Mouse (Mus musculus) heart, embryonic 12.5 days (tissue): Measurements from ENCODE around the gene Il16. TPM values are rescaled to one million over a fixed set of nuclear protein-coding genes. Genes with fewer than 3 reads are reported as not detected.

Experiments
- ATAC-seq: fragments of 200-750 bp; cut with Nextera tagmentation; 2 replicates; pipeline ENCODE4 v1.8.0; 2017; ENCODE audit warnings: moderate TSS enrichment, moderate library complexity; ENCODE audit not compliant: insufficient number of reproducible peaks, low FRiP score
- H3K27ac ChIP-seq: fragments of 300-500 bp; sonication (generic); 2 replicates; pipeline ENCODE4 v1.5.1; 2016; ENCODE audit warnings: mild to moderate bottlenecking, moderate library complexity; ENCODE audit not compliant: poor library complexity, severe bottlenecking
- H3K27me3 ChIP-seq: fragments of 300-500 bp; sonication (generic); replicated peaks from 2 replicates; pipeline ENCODE4 v1.6.1; 2016; ENCODE audit warnings: mild to moderate bottlenecking, moderate library complexity
- H3K36me3 ChIP-seq: fragments of 300-500 bp; sonication (generic); 2 replicates; pipeline ENCODE4 v1.6.1; 2016; ENCODE audit warnings: mild to moderate bottlenecking, moderate library complexity
- H3K4me1 ChIP-seq: fragments of 300-500 bp; sonication (generic); replicated peaks from 2 replicates; pipeline ENCODE4 v1.6.1; 2016; ENCODE audit warnings: mild to moderate bottlenecking
- H3K4me2 ChIP-seq: fragments of 300-500 bp; sonication (generic); 2 replicates; pipeline ENCODE4 v1.6.1; 2016; ENCODE audit warnings: mild to moderate bottlenecking, moderate library complexity
- H3K4me3 ChIP-seq: fragments of 300-500 bp; sonication (generic); 2 replicates; pipeline ENCODE4 v1.5.1; 2016; ENCODE audit warnings: mild to moderate bottlenecking
- H3K9ac ChIP-seq: fragments of 300-500 bp; sonication (generic); 2 replicates; pipeline ENCODE4 v1.6.1; 2016; ENCODE audit warnings: mild to moderate bottlenecking, moderate library complexity
- H3K9me3 ChIP-seq: fragments of 300-500 bp; sonication (generic); replicated peaks from 2 replicates; pipeline ENCODE4 v1.6.1; 2016; ENCODE audit warnings: mild to moderate bottlenecking, moderate library complexity
- WGBS: fragments of 180-500 bp; shearing (Covaris S2); methylation state at CpG from one replicate; pipeline ENCODE4 v1.1.7; 2016; 5-methylcytosine and 5-hydroxymethylcytosine counted together
- polyA plus RNA-seq: library from polyadenylated mRNA; unstranded; fragments of >200 nt; fragmentation: Nextera tagmentation; extraction: Ambion mirVana; gene quantifications from 2 replicates; pipeline ENCODE4 v1.2.1, GENCODE M21; 2016

Gene Il16
- polyA plus RNA-seq, 1 experiment from 2014 or later: 2.0 TPM

DNA sequence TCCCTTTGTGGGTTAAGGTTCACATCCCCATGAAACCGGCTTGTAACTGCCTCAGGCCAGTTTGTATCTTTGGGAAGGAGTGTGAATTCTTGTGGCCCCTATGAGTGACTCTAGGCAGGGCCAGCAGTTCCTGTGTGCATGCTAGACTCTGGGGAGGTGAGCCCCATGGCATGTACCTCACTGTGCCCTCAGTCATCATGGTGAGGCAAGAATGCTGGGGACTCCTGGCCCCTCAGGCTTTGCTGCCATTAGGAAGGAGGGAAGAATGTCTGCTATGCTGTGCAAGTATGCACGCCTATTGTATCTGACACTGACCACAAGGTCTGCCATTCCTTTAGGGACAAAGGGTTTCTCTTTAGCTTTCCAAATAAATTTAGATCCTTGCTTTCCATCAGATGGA is 104.4 kb downstream of the Il16 start:
- H3K9me3 ChIP-seq: no peaks in the 10 kb centered on the region
- 51% methylated on average over 2 of the region's 2 CpGs for WGBS
- peak overlapping the region; percentile 83 for H3K27ac ChIP-seq
- no peaks in the 10 kb centered on the region for H3K27me3 ChIP-seq
- H3K36me3 ChIP-seq: peaks cover 50% of the 10 kb centered on the region
- peaks cover 43% of the 10 kb centered on the region for H3K4me1 ChIP-seq
- H3K4me2 ChIP-seq: no peak overlapping the region
- no peak overlapping the region for H3K9ac ChIP-seq
- ATAC-seq: no peak
- no peak overlapping the region for H3K4me3 ChIP-seq

GRCm38 (mm10) chr7:83640581-83640980 is 104.9 kb downstream of the Il16 start:
- Histone ChIP-seq H3K4me2 (no peak overlapping the region), H3K9ac (no peak overlapping the region), H3K27ac (peak overlapping the region; percentile 83; the same call in 1 of the 2 replicates), H3K36me3 (peaks cover 53% of the 10 kb centered on the region), H3K9me3 (no peaks in the 10 kb centered on the region), H3K4me3 (no peak overlapping the region), H3K27me3 (no peaks in the 10 kb centered on the region), H3K4me1 (peaks cover 43% of the 10 kb centered on the region)
- no peak for ATAC-seq
- WGBS: 84% methylated on average over 5 of the region's 5 CpGs

GRCm38 (mm10) chr7:83639084-83639483 is 106.4 kb downstream of the Il16 start:
- Histone ChIP-seq H3K9ac (no peak overlapping the region), H3K9me3 (no peaks in the 10 kb centered on the region), H3K4me2 (no peak overlapping the region), H3K4me1 (peaks cover 46% of the 10 kb centered on the region), H3K27me3 (no peaks in the 10 kb centered on the region), H3K4me3 (no peak overlapping the region), H3K27ac (no peak overlapping the region), H3K36me3 (peaks cover 58% of the 10 kb centered on the region)
- WGBS: 76% methylated on average over 3 of the region's 3 CpGs
- ATAC-seq: no peak

GRCm38 (mm10) chr7:83637781-83638583 is 107.5 kb downstream of the Il16 start:
- Histone ChIP-seq H3K27ac (no peak overlapping the region), H3K4me3 (no peak overlapping the region), H3K9ac (no peak overlapping the region), H3K9me3 (no peaks in the 10 kb centered on the region), H3K36me3 (peaks cover 58% of the 10 kb centered on the region), H3K27me3 (no peaks in the 10 kb centered on the region), H3K4me1 (peaks cover 51% of the 10 kb centered on the region), H3K4me2 (no peak overlapping the region)
- WGBS: 87% methylated on average over 8 of the region's 8 CpGs
- ATAC-seq: no peak

GRCm38 (mm10) chr7:83636425-83636824 is 109.1 kb downstream of the Il16 start:
- no peak for ATAC-seq
- Histone ChIP-seq H3K27ac (no peak overlapping the region), H3K4me3 (no peak overlapping the region), H3K4me2 (no peak overlapping the region), H3K36me3 (peaks cover 58% of the 10 kb centered on the region), H3K4me1 (peaks cover 42% of the 10 kb centered on the region), H3K9ac (no peak overlapping the region), H3K9me3 (no peaks in the 10 kb centered on the region), H3K27me3 (no peaks in the 10 kb centered on the region)
- WGBS: 86% methylated on average over 8 of the region's 8 CpGs

DNA sequence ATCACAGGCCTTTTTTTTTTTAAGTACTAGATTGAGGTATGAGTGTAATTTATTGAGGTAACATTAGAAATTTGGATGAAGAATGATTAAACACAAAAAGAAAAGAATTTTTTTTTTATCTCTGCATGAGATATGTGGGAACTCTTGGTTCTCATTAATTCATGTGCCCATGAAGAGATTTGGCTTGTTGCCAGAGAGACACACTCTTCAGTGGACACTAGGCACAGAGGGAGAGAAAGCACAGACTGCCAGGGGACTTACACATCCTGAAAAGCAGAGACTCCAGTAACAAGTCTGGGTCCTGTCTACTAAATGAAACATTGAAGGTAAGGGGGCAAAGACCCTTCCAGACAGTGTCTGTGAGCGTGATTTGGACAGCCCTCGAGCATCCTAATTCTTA is 109.8 kb downstream of the Il16 start:
- no peaks in the 10 kb centered on the region for H3K27me3 ChIP-seq
- no peak overlapping the region for H3K27ac ChIP-seq
- no peak overlapping the region for H3K9ac ChIP-seq
- 92% methylated on average over 2 of the region's 2 CpGs for WGBS
- no peaks in the 10 kb centered on the region for H3K9me3 ChIP-seq
- peaks cover 43% of the 10 kb centered on the region for H3K4me1 ChIP-seq
- H3K36me3 ChIP-seq: peaks cover 57% of the 10 kb centered on the region
- ATAC-seq: no peak
- H3K4me2 ChIP-seq: no peak overlapping the region
- no peak overlapping the region for H3K4me3 ChIP-seq

- Histone ChIP-seq H3K9me3 (no peaks in the 10 kb centered on the region), H3K4me3 (peak overlapping the region; percentile 73; the same call in 1 of the 2 replicates), H3K4me2 (peak overlapping the region; percentile 73; the same call in 1 of the 2 replicates), H3K36me3 (peaks cover 43% of the 10 kb centered on the region), H3K4me1 (peaks cover 27% of the 10 kb centered on the region), H3K9ac (no peak overlapping the region), H3K27me3 (no peaks in the 10 kb centered on the region), H3K27ac (no peak overlapping the region)
- WGBS: 86% methylated on average over 6 of the region's 6 CpGs
- ATAC-seq: no peak
Observed at GRCm38 (mm10) chr7:83633856-83634255, 111.7 kb downstream of the Il16 start.

DNA sequence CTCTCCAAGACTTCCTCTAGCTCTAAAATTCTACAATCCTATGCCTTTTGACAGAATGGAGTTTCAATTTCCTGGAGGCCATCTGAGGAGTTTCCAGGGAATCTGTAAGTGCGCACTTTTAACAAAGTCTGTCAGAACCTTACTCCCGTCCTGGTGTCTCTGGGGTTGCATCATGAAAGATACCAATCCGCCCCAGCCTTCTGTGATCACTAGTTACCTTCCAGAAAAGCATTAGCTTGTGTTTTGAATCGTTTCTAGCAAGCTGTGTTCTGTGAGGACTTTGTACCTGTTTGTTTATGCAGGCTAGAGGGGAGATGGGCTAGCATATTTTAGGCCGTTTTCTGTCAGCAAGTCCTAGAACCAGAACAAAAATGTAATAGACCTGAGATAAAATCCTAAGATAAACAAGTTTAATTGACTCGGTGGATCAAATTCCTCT is 112.8 kb downstream of the Il16 start:
- WGBS: 28% methylated on average over 6 of the region's 6 CpGs

DNA sequence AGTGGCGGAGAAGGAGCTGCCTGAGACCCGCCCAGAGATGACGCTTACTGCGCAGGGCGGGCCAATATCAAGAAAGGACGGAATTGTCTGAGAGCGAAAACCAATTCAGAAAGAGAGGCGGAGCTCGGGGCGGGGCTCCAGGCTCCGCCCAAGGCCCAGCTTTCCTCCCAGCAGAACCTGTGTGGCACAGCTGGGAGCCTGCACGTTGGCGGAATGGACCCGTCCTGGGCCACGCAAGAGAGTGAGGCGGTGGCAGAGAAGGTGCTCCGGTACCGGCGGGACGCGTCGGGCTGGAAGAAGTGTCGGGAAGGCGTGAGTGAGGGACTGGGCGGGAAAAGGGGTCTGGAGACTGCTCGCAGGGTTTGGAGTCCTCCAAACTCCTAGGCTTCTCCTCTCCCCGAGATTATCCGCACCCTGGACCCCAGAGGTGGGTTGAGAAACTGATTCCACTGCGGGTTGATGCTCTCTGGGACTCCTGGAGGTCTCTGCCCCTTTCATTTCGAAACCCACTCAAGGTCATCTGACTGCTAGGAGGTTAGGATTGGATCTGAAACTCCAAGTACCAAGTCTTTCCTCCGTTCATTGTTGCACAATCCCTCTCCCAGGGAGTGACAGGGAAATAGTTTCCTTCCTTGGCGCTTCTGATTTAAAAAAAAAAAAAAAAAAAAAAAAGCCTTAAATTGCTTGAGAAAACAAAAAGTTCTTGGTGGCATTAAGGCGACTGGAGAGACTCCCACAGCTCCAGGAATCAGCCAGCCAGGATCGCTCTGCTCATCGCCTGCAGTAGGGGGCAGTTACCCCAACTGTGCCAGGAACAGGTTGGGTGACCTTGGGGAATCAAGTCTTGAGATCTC is 113.5 kb downstream of the Il16 start, which contains the start of gene Stard5:
Gene Stard5 (plus strand): TSS at position 132 of the 854 bp plus-strand sequence.
- peak within 1 kb of the TSS; percentile 73 for H3K4me2 ChIP-seq
- H3K4me1 ChIP-seq: peaks cover 27% of the 10 kb centered on the region
- H3K9ac ChIP-seq: peak within 1 kb of the TSS; percentile 81
- H3K9me3 ChIP-seq: no peaks in the 10 kb centered on the region
- peak within 1 kb of the TSS; percentile 55 for H3K27ac ChIP-seq
- under 1% methylated on average over 35 of the region's 35 CpGs for WGBS
- peak; percentile 91 for ATAC-seq
- H3K4me3 ChIP-seq: peak within 1 kb of the TSS; percentile 73
- H3K27me3 ChIP-seq: no peaks in the 10 kb centered on the region
- peaks cover 26% of the 10 kb centered on the region for H3K36me3 ChIP-seq

More for the DNA sequence above, 112.8 kb downstream of the Il16 start:
- peak overlapping the region; percentile 81 for H3K9ac ChIP-seq
- no peaks in the 10 kb centered on the region for H3K27me3 ChIP-seq
- peaks cover 27% of the 10 kb centered on the region for H3K4me1 ChIP-seq
- 0 out of 2 replicates have a peak overlapping the region, but pooled peaks have one; percentile 28 for H3K27ac ChIP-seq
- peaks cover 32% of the 10 kb centered on the region for H3K36me3 ChIP-seq
- ATAC-seq: no peak
- H3K9me3 ChIP-seq: no peaks in the 10 kb centered on the region
- peak overlapping the region; percentile 73 for H3K4me2 ChIP-seq
- peak overlapping the region; percentile 73 for H3K4me3 ChIP-seq

DNA sequence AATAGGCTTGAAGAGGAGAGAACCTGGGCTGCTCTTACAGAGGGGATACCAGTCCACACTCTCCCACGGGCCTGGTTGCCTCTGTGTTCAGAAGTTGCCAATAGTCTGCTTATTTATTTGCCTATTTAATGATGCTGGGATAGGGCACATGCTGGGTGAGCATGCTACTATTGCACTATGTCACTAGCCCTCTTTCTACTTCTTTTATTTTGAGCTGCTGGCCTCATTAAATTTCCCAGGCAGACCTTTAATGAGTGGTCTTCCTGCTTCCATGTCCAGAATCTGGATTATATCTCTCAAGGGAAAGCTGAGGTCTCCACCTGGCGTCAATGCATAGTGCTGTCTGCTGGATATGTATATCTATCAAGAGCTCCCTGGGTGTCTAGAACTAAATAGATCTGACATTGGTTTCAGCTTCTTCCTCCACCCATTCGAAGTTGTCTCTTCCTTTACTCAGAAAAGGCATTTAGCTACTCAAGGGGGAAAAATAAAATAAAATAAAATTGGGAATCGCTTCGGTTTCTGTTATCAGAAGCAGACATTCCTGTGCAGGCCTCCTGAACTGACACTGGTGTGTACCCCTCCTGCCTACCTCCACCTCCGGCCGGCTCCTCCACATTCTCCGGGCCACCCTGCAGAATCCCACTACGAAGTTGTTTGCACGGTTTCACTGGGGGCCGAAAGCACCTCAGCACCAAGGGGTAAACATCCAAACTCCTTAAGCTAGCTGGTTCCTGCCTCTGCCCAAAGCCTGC is 114.3 kb downstream of the Il16 start:
- Histone ChIP-seq H3K9ac (peak overlapping the region; percentile 81), H3K9me3 (no peaks in the 10 kb centered on the region), H3K4me3 (peak overlapping the region; percentile 73), H3K36me3 (peaks cover 18% of the 10 kb centered on the region), H3K27me3 (no peaks in the 10 kb centered on the region), H3K27ac (peak overlapping the region; percentile 51; the same call in 1 of the 2 replicates), H3K4me2 (peak overlapping the region; percentile 73), H3K4me1 (peaks cover 27% of the 10 kb centered on the region)
- peak; percentile 55 for ATAC-seq
- WGBS: 9% methylated on average over 11 of the region's 11 CpGs
